Mouse (Mus musculus) hindbrain, postnatal 0 days (tissue): ENCODE results near the gene Arfgap1. TPM values are rescaled to one million over a fixed set of nuclear protein-coding genes. Genes with fewer than 3 reads are reported as not detected.

Experiments
- ATAC-seq: fragments of 200-750 bp; cut with Nextera tagmentation; 2 replicates; pipeline ENCODE4 v1.8.0; 2017; ENCODE audit warnings: mild to moderate bottlenecking, moderate TSS enrichment, moderate library complexity
- DNase-seq: peaks from one replicate; pipeline ENCODE4 v3.0.0-alpha.2; 2015; ENCODE audit warnings: low spot score
- H3K27ac ChIP-seq: fragments of 300-500 bp; sonication (generic); 2 replicates; pipeline ENCODE4 v1.5.1; 2014; ENCODE audit warnings: mild to moderate bottlenecking
- H3K27me3 ChIP-seq: fragments of 300-500 bp; sonication (generic); 2 replicates; pipeline ENCODE4 v1.6.1; 2014; ENCODE audit warnings: low read length, mixed read lengths; ENCODE audit not compliant: insufficient read depth
- H3K36me3 ChIP-seq: fragments of 300-500 bp; sonication (generic); 2 replicates; pipeline ENCODE4 v1.6.1; 2014; ENCODE audit warnings: low read length, mixed read lengths; ENCODE audit not compliant: insufficient read depth
- H3K4me1 ChIP-seq: fragments of 300-500 bp; sonication (generic); 2 replicates; pipeline ENCODE4 v1.6.1; 2014; ENCODE audit warnings: antibody characterized with exemption, low read length, mixed read lengths; ENCODE audit not compliant: insufficient read depth
- H3K4me2 ChIP-seq: fragments of 300-500 bp; sonication (generic); 2 replicates; pipeline ENCODE4 v1.6.1; 2014; ENCODE audit warnings: low read depth, mild to moderate bottlenecking, low read length, moderate library complexity, mixed read lengths
- H3K4me3 ChIP-seq: fragments of 300-500 bp; sonication (generic); 2 replicates; pipeline ENCODE4 v1.5.1; 2014; ENCODE audit warnings: low read length
- H3K9ac ChIP-seq: fragments of 300-500 bp; sonication (generic); replicated peaks from 2 replicates; pipeline ENCODE4 v1.6.1; 2014; ENCODE audit warnings: mild to moderate bottlenecking, low read length, moderate library complexity, mixed read lengths
- H3K9me3 ChIP-seq: fragments of 300-500 bp; sonication (generic); 2 replicates; pipeline ENCODE4 v1.6.1; 2016; ENCODE audit warnings: low read length, mixed read lengths
- CTCF ChIP-seq: IDR thresholded peaks from 2 replicates; pipeline ENCODE4 v1.5.1; 2016; ENCODE audit warnings: antibody characterized with exemption, control low read depth, low read depth
- WGBS: fragments of 180-500 bp; shearing (Covaris S2); extraction: QIAGEN DNeasy Blood & Tissue Kit; methylation state at CpG from one replicate; pipeline ENCODE4 v1.1.7; 2014; 5-methylcytosine and 5-hydroxymethylcytosine counted together
- polyA plus RNA-seq: library from polyadenylated mRNA; unstranded; fragments of >200 nt; fragmentation: Nextera tagmentation; extraction: Ambion mirVana; gene quantifications from 2 replicates; pipeline ENCODE4 v1.2.1, GENCODE M21; 2015
- total RNA-seq: library from RNA; depleted of rRNA; stranded (reverse); fragments of >200 nt; gene quantifications from 2 replicates; pipeline ENCODE4 v1.2.3, GENCODE M21; 2014

The Arfgap1 gene
- total and polyA plus RNA-seq, 2 experiments from 2014 or later = 94.8 to 107 TPM

GRCm38 (mm10) chr2:180959605-180960004, 7.4 kb upstream of the Arfgap1 start:
- Histone ChIP-seq H3K27me3 (no peaks in the 10 kb centered on the region), H3K27ac (no peak overlapping the region), H3K4me2 (no peak overlapping the region), H3K4me1 (no peaks in the 10 kb centered on the region), H3K9me3 (no peaks in the 10 kb centered on the region), H3K9ac (no peak overlapping the region), H3K36me3 (no peaks in the 10 kb centered on the region), H3K4me3 (no peak overlapping the region)
- ATAC-seq (no peak), DNase-seq (no peak)
- 76% methylated on average over 7 of the region's 7 CpGs for WGBS
- TF ChIP-seq CTCF = no peak

- no peak for DNase-seq
Measured at GRCm38 (mm10) chr2:180960187-180960586, 6.8 kb upstream of the Arfgap1 start.

GRCm38 (mm10) chr2:180962616-180963308, 4.3 kb upstream of the Arfgap1 start:
- Histone ChIP-seq H3K27me3 (no peaks in the 10 kb centered on the region), H3K4me3 (no peak overlapping the region), H3K4me1 (0 out of 2 replicates have a peak, but pooled peaks cover under 1% of the 10 kb centered on the region), H3K27ac (no peak overlapping the region), H3K36me3 (no peaks in the 10 kb centered on the region), H3K4me2 (no peak overlapping the region), H3K9me3 (no peaks in the 10 kb centered on the region), H3K9ac (no peak overlapping the region)
- no peak for ATAC-seq
- 75% methylated on average over 2 of the region's 2 CpGs for WGBS
- no peak for DNase-seq
- TF ChIP-seq CTCF = no peak

More at GRCm38 (mm10) chr2:180960187-180960586, 6.8 kb upstream of the Arfgap1 start:
- Histone ChIP-seq H3K4me2 (no peak overlapping the region), H3K27ac (no peak overlapping the region), H3K9me3 (no peaks in the 10 kb centered on the region), H3K4me1 (no peaks in the 10 kb centered on the region), H3K9ac (no peak overlapping the region), H3K36me3 (no peaks in the 10 kb centered on the region), H3K4me3 (no peak overlapping the region), H3K27me3 (no peaks in the 10 kb centered on the region)
- no peak for ATAC-seq
- TF ChIP-seq CTCF = no peak
- WGBS = 74% methylated on average over 3 of the region's 3 CpGs

GRCm38 (mm10) chr2:180963956-180964355, 3.1 kb upstream of the Arfgap1 start:
- no peak overlapping the region for H3K27ac ChIP-seq
- no peaks in the 10 kb centered on the region for H3K36me3 ChIP-seq
- H3K9me3 ChIP-seq = no peaks in the 10 kb centered on the region
- H3K9ac ChIP-seq = no peak overlapping the region
- no peak overlapping the region for H3K4me3 ChIP-seq
- WGBS = 5% methylated on average over 5 of the region's 5 CpGs
- H3K4me2 ChIP-seq = no peak overlapping the region
- peak; percentile 76 for DNase-seq
- no peaks in the 10 kb centered on the region for H3K27me3 ChIP-seq
- ATAC-seq = peak; percentile 33; the same call in 1 of the 2 replicates
- peaks cover 7% of the 10 kb centered on the region; the same call in 1 of the 2 replicates for H3K4me1 ChIP-seq
- TF ChIP-seq CTCF = peak; percentile 94

- TF ChIP-seq CTCF = peak; percentile 70
- H3K4me2 ChIP-seq = peak overlapping the region; percentile 96
- peak; percentile 58 for ATAC-seq
- H3K36me3 ChIP-seq = peaks cover 16% of the 10 kb centered on the region
- 9% methylated on average over 14 of the region's 14 CpGs for WGBS
- H3K4me3 ChIP-seq = peak overlapping the region; percentile 86
- peak; percentile 78 for DNase-seq
- H3K27me3 ChIP-seq = no peaks in the 10 kb centered on the region
- H3K4me1 ChIP-seq = peaks cover 7% of the 10 kb centered on the region; the same call in 1 of the 2 replicates
- H3K9ac ChIP-seq = peak overlapping the region; percentile 95
- H3K9me3 ChIP-seq = no peaks in the 10 kb centered on the region
- H3K27ac ChIP-seq = peak overlapping the region; percentile 93
Measured at GRCm38 (mm10) chr2:180966092-180966882, 738 bp upstream of the Arfgap1 start.

- H3K27ac ChIP-seq = no peak overlapping the region
- 79% methylated on average over 6 of the region's 6 CpGs for WGBS
- DNase-seq (no peak), ATAC-seq (no peak)
- no peak overlapping the region for H3K9ac ChIP-seq
- no peak overlapping the region for H3K4me2 ChIP-seq
- H3K36me3 ChIP-seq = peaks cover 68% of the 10 kb centered on the region
- H3K27me3 ChIP-seq = no peaks in the 10 kb centered on the region
- no peaks in the 10 kb centered on the region for H3K9me3 ChIP-seq
- no peaks in the 10 kb centered on the region for H3K4me1 ChIP-seq
- no peak for TF ChIP-seq CTCF
- H3K4me3 ChIP-seq = no peak overlapping the region
Measured at GRCm38 (mm10) chr2:180981133-180981532, 14.1 kb downstream of the Arfgap1 start.
